Mouse (Mus musculus): Measurements from ENCODE around the gene Cdh23.

The Cdh23 gene

DNA sequence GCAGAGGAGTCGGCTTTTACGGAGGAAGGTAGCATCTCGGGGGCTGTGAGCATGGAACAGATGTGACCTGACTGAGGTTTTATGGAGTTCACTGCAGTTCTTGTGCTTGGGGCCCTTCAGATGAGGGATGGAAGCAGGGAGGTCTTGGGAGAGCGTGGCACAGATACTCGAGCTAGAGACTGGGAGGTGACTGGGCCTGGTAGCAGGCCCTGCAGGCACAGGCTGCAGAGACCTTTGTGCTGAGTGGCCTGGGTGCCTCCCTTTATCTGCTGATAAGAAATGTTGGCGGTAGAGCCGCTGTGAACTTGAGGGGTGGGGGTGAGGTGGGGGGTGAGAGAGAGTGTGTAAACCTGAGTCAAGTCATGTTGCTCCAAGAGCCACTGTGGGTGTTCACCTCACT, 361.7 kb downstream of the Cdh23 start:
- DNase-seq (ENCODE audit: low spot score): no peak

DNA sequence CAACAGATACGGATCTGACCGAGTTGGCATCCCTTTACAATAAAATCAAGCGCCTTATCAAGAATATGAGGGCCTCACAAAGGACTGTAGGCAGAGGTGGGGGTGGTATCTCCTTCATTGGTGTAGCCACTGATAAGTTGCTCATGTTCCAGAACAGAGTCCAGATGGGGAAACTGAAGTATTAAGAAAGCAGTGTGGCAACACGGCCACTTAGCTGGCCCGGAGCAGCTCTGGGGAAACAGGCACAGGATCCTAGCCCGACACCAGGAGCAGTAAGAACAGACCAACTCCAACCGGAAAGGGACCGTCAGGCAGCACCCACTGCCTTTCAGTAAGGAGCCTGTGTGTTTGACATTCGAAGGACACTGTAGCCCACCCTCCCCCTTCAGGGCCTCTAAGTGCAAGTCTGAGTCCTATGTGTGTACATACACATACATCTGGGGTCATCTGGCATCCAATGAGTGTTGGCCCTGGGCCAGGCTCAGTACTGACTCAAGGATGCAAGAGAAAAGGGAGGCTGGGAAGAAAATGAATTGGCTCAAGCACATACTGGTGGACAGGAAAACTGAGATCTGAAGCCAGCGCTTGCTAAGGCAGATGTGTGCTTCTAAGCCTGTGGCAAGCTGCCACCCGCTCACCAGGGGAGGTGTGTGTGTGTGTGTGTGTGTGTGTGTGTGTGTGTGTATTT, 367.2 kb downstream of the Cdh23 start:
- no peak for DNase-seq (ENCODE audit: low spot score)

DNA sequence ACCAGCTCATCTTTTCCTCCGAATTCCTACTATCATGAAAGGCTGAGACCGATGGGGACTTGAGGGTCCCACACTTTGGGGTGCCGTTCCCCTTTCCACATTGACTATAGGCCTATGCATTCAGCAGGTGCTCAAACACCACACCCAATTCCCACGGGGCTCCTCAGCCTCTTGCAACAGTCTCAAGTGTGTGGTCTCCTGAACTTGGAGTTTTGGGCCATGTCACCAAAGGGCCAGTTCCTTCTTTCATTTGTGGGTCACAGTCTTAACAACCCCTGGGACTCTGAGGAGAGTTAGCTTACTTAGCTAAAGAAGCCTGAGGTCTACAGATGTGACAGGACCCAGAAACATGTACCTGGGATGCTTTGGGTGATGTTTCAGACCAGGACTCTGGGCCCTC, 380.1 kb downstream of the Cdh23 start:
- no peak for DNase-seq (ENCODE audit: low spot score)

DNA sequence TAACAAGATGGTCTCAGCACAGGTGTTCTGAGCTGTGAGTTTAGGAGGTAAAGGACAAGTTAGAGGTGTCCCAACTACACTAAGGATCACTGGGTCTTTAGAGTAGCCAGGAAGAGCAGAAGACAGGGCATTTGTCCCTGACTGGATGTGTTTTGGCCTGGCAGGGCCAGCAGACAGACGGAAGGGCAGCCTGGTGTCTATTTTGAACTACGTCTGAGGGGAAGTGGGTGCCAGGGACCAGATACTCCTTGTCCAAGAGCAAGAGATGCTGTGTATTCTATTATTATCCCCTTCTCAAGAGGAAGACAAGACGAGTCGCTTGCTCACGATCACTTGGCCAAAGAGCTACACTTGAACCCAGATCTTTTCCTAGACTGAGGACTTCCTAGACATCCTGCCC, 382.7 kb downstream of the Cdh23 start:
- DNase-seq (ENCODE audit: low spot score): no peak

DNA sequence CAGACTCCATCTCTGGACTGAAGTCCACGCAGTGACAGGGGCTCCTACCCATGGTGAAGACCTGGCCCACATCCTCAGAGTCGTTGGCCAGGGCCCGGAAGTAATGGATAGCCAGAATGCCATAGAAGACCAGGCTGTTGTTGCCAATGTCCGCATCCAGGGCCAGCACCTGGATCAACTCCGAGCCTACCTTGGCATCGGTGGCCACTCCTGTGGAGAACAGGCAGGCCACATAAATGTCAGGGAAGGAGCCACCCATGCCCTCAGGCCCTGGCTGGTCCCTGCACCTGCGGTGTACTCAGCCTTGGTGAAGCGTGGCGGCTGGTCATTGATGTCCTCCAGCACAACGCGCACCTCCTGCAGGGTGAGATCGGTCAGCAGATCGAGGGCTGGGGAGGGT, 385.7 kb downstream of the Cdh23 start:
- DNase-seq (ENCODE audit: low spot score): no peak

DNA sequence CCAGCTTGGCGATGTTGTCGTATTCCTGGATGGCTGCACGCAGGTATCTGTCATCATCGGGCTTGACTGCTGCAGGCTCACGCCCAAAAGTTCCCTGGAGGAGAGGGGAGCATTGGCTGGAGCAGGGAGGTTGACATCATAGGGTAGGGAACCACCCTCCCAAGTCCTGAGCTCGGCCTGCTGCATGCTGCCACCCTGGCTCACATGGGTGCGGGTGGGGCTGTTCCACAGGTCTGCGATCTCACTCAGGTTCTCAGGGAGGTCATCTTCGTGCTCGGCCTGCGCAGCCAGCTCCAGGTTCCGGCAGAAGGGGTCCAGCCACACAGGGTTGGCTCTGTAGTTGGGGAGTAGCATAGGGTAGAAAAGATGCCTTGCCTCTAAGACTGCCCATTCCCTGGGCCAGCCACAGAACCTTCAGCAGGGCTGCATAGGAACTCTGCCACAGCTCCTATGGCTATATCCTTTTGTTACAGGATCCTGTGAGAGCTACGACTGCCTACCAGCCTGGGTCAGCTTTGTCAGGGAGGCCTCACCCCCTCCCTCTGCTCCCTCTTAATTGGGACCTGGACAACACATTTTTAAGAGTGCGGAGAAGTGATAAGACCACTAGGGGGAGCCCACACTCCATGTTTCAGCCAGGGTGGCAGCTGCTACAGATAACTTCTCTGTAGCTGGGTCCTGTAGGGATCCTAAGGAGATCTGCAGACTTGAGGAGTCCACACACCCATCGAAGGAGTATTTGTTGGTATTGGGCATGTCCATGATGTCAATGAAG, 391.2 kb downstream of the Cdh23 start:
- no peak for DNase-seq (ENCODE audit: low spot score)

DNA sequence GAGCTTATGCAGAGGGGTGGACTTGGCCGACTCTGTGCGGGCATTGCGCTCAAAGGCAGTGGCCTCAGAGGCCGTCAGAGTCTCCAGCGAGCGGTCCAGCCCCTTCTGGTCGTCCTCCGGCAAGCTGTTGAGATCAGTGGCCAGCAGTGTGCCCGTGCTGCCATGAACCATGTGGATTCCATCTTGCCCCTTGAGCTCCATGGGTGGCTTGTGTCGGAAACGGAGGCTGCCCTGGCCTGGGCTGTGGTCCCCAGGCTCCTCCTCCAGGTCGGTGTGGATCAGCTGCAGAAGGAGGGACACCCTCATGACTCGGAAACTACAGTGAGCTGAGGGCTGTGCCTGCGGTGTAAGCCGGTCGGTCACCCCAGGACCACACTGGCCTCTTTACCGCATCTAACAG, 392.9 kb downstream of the Cdh23 start:
- no peak for DNase-seq (ENCODE audit: low spot score)

DNA sequence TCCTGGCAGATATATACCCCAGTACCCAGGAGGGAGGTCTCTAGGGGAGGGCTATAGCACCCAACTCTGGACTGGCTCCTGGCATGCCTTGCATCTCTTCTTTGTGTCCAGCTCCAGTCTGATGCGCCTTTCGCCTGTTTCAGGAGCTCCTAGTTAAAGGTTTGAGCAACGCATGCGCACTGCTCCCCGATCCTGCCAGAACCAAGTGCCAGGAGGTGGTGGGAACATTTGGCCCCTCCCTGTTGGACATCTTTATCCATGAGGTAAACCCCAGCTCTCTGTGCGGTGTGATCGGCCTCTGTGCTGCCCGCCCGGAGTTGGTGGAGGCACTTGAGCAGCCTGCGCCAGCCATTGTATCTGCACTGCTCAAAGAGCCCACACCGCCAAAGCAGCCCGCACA, 396.7 kb downstream of the Cdh23 start:
- DNase-seq (ENCODE audit: low spot score): no peak

DNA sequence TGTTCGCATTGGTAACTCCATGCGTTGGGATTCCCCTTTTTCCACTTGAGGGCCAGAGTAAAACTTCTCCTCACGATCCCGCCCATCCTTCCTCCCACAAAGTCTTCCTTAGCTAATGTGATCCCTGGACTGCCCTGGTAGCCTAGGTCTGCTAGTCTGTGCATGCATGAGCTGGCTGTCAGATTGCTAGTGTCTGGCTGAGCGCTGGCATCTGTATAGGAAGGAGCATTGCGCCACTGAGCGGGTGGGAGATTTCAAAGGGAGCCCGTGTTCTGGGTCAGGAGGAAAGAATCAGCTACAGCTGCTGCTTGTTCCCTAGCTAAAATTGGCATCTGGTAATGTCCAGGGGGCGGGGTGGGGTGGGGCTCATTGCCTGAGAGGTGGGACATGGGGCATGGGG, 400.3 kb downstream of the Cdh23 start:
- no peak for DNase-seq (ENCODE audit: low spot score)

DNA sequence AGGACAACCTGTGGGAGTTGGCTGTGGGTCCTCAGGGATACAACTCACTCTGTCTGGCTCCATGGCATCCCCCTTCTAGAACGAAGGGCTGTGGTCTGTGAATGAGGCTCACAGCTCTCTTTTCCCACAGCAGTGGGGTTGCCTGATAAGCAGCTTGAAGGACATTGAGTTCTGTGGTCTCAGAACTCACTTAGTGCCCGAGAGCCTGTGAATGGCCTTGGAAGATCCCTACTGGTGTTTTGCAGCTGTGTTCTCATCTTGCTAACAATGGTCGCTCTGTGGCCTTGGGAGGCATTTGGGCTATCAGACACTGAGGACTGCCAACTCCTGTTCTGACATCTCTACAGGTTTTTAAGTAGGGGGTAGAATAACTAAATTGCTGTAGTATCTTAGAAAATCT, 400.9 kb downstream of the Cdh23 start:
- DNase-seq (ENCODE audit: low spot score): no peak

DNA sequence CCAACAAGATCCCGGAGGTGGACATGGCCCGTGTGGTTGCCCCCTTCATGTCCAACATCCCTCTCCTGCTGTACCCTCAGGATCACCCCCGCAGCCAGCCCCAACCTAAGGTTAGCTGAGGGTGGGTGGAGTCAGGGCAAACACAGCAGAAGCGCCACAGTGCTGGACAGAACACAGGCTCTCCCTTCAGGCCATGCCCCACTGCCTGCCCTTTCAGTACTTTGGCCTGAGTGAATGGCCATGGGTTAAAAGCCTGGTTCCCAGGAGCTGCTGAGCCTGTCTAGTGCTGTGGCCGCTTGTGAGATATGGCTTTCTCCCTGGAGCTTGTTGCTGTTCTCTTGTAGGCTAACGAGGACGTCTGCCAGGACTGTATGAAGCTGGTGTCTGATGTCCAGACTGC, 401.7 kb downstream of the Cdh23 start:
- no peak for DNase-seq (ENCODE audit: low spot score)

DNA sequence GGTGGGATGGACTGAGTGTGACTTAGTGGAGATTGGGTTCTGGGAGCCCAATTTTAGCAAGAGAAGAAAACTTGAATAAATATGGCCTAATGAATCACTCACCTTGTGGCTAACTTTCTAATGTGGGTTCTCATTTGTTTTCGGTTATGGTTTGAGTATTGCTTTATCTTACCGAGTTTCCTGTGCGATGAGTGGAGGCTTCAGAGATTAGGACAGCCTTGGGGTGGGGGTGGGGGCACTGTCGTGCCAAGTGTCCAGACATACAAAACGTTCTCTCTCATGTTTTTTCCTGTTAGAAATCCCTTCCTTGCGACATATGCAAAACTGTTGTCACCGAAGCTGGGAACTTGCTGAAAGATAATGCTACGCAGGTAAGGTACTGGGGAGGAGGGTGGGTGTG, 404.1 kb downstream of the Cdh23 start:
- DNase-seq (ENCODE audit: low spot score): no peak

DNA sequence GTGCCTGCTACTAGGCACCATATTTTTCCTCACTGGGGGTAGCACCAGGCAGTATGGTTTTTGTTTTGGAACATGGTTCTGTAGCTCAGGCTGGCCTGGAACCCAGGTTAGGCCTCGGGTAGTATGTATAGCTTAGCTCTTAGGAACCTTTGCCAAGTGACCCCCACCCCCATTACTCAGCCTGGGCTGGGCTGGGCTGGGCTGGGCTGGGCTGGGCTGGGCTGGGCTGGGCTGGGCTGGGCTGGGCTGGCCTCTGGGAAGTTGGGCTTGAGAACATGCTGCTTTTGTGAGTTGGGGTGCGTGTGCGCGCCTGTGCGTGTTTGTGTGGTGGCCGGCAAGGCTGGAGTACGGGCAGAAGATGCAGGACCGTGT, 405.6 kb downstream of the Cdh23 start:
- no peak for DNase-seq (ENCODE audit: low spot score)

DNA sequence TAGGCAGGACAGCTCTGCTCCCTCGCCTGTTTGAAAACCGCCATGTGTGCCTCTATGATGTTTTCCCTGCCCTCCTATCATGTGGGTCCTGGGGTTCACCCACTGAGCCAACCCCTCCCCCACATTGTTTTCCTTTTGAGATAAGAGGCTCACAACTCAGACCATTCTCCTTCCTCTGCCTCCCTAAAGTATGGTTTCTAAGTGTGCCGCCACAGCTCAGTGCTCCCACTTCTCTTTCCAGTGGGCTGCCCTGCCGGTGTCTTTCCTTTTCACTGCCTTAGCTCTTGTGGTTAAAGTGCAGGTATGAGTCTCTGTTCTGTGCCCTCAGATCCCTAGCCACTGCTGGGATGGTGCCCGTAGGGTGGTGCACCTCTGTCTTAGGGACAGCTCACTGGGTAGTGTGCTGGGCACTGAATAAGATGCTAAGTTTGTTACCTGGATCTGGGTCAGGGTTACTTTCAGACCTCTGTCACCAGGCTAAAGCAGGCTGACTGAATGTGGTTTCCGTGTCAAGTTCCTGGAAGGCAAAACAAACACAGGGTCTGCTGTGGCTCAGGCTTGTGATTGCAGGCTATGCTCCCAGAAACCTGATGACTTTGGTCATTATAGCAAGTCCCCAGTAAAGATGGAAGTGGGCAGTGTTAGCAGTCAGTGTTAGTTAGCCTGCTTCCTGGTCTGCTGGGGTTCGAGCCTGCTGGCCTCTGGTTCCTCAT, 406.1 kb downstream of the Cdh23 start:
- DNase-seq (ENCODE audit: low spot score): no peak

DNA sequence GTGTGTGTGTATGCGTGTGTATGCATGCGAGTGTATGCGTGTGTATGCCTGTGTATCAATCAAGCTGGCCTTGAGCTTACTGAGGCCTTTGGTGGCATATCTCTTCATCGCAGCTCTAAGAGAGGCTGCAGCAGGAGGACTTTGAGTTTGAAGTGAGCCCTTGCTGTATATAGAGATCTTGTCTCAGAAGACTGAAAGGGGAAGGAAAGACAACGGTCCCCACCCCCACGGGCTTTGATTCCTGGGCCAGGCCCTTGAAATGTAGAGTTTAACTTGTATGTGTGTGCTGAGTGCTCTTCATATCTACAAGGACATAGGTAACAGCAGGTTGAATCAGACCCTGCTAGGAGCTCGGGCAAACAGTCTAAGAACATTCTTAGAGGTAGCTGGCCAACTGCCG, 407.1 kb downstream of the Cdh23 start:
- DNase-seq (ENCODE audit: low spot score): no peak

DNA sequence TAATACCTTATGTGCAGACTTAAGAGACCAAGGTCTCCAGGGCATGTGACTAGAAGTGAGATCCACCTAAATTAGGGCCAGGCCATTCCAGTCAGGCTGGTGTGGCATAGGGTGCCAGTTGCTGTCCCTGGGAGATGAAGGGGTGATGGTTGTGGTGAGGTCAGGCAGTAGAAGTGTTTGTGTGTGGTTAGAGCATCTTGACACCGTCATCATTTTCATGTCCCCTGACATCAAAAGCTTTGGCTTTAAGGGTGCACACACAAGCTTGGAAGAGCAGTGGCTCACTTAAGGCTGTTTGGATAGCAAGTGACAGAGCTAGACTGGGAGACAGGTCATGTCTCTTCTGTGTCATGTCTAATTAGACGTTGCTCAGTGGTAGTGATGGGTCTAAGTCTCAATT, 408.6 kb downstream of the Cdh23 start:
- DNase-seq (ENCODE audit: low spot score): no peak

DNA sequence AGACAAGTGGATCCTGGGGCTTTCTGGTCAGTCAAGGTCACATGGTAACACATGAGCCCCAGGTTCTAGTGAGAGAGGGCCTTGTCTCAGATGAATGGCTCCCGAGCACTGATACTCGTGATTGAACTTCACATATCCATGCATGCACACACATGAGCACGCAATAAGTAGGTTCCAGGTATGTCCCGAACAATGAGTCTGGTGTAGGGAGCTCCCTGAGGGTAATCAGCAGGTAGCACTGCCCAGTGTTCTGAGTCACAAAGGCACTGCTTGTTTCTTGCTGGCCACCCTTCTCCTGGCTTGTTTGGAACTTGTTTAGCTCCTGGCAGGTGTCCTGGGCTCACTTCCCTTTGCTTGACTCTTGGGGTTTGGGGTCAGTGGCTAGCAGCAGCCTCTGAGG, 409.1 kb downstream of the Cdh23 start:
- no peak for DNase-seq (ENCODE audit: low spot score)

DNA sequence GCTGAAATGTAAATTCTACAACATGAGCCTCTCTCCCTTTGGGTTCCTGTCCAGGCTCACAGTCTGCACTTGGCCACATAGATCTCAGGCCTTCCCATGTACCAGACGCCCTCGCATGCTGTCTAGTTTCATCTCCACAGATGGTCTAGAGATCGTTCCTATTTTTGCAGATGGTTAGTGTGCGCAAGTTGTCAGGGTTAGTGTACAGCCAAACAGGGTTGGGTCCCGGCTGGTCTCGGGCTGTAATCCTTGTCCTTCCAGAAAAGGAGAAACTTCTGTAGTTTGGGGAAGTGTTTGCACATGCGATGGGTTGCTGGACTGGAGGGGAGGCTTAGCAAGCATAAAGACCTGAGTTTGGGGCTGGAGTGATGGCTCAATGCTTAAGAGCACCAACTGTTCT, 409.7 kb downstream of the Cdh23 start:
- no peak for DNase-seq (ENCODE audit: low spot score)

DNA sequence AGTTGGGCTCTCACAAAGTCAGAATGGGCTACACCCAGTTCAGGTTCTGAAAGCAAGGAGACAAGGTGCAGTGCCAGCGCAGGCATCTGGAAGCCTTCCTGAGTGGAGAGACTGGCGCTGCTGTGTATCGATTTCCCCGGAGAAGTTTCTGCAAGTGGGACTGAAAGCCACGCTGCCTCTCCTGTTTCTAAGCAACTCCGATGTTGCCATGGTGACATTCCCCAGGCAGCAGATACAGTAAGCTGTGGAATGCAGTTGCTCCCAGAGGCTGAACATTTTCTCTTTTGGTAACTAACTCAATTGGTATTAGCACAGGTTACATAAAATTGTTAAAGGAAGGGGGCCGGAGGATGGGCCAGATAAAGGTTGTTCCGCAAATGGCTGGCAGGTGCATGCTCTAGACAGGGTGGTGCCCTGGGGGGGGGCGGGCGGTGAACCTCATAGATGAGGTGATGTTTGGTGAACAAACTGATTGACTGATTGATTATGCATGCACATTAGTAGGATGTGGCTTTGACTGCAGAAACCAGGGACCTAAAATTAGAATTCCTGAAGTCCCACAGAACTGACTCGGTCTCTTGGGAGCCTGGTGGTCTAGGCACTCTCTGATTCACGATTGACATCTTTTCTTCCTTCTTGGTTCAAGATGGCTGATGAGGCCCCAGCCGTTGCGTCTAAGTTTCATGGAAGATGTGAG, 410.5 kb downstream of the Cdh23 start:
- no peak for DNase-seq (ENCODE audit: low spot score)

DNA sequence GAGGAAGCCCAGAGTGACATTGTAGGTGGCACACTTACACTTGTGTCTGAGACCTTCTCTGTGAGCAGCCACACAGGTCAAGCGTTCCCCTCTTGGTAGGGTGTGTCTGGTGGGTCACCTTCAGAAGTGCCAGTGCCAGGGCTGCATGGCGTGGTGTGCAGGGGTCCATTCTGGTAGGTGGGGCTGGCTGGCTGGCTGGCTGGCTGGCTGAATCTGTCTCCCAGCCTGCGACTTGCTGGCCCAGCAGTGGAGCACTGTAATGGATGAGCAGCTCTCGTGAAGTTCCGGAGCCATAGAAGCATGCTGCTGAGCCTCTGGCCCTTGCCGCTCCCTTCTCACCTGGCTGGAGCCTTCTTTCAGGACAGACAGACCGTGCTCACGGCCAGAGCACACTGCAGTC, 411.1 kb downstream of the Cdh23 start:
- no peak for DNase-seq (ENCODE audit: low spot score)

DNA sequence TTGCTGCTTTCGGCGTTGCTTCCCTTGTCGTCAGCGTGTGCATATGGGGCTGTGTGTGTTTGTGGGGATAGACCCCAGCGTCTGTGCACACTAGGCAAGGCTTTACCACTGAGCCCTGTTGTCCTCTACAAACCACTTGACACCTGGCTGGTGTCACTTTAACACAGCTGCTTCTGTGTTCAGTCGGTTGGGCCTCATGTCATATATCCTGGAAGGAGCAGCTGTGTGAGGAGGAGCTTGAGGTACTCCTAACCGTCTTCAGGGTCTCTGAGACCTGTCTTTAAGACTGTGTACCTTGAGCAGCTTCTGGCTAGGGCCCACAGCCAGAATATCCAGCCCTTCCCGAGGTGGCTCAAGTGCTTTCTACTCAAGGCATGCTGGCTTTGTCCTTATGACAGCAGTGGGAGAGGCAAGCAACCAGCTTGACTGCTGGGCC, 411.6 kb downstream of the Cdh23 start:
- DNase-seq (ENCODE audit: low spot score): no peak

DNA sequence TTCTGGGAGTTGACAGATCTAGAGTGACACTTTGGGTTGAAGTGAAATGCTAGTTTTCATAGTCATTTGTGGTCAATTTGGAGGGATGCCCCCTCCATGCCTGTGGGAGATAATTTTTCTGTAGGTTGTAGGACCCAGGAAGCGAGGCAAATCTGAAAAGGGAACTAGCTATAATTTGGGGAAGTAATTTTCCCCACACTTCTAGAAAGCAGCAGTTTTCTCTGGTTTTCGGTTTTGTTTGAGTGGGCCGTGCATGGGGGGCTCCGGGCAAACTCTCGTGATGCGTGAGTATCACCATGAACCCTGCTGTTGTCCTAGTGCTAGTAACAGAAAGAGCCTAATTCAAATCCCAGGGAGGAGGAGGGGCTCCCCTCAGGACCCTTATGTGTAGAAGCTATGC, 412.0 kb downstream of the Cdh23 start:
- no peak for DNase-seq (ENCODE audit: low spot score)
